Mouse (Mus musculus): ENCODE measurements around the gene Bub1b.

- no peak for TF ChIP-seq POLR2A (IDR thresholded peaks at IDR 0.05; ENCODE audit: extremely low read depth, insufficient read depth, low read length)
- TF ChIP-seq CTCF (IDR thresholded peaks at IDR 0.05; ENCODE audit: extremely low read depth, insufficient read depth, low read length), result no peak
These were observed 6.1 kb downstream of the Bub1b start for GRCm38 (mm10) chr2:118604091-118604490.
